Mouse (Mus musculus) neutrophil, adult 5-6 weeks (primary cell): ENCODE data around the gene Tnfsf10. TPM values are rescaled to one million over a fixed set of nuclear protein-coding genes. Genes with fewer than 3 reads are reported as not detected.

Experiments
- ATAC-seq: fragments of 151-379, 151-347 bp; 2 replicates; pipeline ENCODE4 v1.8.0; 2017; ENCODE audit warnings: mild to moderate bottlenecking, moderate TSS enrichment; ENCODE audit not compliant: insufficient number of reproducible peaks, poor library complexity, low FRiP score, severe bottlenecking; ENCODE audit errors: extremely low read depth
- total RNA-seq: library from RNA; stranded (forward); fragments of 200-1000 nt; gene quantifications from 2 replicates; pipeline ENCODE4 v1.2.3, GENCODE M21; 2017

Gene Tnfsf10
- total RNA-seq, 1 experiment from 2014 or later = 2.4 TPM

DNA sequence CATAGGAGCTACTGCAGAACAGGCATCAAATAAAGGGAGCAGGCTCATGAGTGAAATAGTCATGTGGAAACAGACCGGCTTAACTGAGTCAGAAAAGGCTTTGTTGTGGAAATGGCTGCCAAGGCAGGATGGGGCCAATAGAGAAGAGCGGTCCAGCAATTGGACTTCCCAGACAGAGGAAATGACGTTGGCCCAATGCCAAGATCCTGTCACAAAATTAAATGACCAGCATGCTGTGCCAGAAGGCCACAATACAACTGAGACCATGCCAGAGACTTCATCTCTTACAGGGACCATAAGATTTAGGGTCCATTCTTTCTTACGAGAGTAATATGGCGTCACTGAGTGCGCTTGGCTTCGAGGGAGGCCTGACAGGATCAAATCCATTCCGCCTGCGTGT, 34.3 kb downstream of the Tnfsf10 start:
- no peak for ATAC-seq

DNA sequence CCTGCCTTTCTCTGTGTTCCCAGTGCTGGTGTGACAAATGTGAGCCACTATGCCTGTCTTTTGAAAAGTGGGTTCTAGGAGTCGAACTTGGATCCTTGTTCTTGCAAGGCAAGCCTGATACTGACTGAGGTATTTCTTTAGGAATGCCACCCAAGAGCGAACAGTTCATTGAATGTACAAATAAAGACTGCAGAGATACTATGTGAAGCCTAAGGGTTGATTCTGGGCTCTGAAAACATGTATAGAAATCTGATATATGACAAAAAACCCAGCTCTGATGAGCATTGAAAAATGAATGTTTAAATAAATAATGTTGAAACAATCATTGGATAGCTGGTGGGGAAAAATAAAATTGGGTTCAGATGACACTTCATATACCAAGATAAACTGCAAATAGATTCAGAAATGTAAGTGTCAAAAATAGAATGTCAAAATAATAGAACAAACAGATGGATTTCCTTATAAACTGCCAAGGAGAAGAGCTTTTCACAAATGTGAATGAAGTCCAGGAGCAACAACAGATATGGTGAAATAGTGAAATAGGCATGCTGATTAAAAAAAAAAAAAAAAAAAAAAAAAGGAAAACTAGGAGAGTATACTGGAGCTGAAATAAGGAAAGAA, 42.4 kb downstream of the Tnfsf10 start:
- ATAC-seq = no peak

DNA sequence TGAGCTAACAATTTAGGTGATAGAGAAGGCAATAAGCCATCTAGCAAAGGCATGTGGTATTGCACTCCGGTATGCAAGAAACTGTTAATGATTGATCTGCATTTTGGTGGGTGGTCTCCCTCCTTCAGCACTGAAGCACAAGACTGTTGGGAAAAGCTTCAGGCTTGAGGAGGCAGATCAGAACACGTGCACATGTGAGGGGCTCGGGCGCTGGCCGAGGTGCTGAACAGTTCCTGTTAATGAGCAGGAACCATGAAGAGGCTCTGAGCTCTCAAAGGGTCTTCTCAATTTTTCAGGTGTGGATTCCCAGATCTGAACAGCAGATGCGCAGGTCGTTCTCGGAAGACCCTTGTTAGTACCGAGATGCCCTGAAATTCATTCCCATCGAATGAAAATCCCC, 53.3 kb downstream of the Tnfsf10 start:
- ATAC-seq = no peak

DNA sequence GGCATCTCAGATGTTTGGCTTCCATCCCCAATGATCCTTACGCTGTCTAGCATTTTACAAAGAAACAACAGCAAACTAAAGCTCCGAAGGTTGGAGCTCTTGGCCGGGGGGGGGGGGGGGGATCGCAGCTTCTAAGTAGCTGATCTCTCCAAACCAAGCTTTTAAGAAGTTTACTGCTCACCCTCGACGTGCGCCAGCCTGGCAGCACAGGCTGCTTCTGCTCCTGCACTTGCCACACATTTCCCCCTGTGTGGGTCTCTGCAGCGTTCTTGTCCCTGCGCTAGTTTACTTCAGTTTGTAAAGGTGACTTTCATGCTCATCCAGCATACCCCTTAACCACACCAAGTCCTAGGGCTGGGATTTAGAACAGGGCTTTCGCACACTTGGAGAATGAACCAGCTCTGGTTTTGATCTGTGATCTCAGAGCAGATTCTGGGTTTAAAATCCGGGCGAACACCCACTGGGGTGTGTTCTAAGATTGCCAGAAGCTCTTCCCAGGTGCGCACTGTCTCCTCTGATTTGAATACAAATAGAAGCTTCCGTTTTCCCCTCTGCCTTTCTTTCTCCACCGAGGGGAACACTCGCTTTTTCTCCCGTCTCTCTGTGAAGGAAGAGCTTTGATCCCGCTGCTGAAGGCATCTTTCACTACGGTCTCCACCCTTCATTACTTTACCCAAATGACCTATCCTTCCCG, 53.9 kb downstream of the Tnfsf10 start:
- no peak for ATAC-seq

DNA sequence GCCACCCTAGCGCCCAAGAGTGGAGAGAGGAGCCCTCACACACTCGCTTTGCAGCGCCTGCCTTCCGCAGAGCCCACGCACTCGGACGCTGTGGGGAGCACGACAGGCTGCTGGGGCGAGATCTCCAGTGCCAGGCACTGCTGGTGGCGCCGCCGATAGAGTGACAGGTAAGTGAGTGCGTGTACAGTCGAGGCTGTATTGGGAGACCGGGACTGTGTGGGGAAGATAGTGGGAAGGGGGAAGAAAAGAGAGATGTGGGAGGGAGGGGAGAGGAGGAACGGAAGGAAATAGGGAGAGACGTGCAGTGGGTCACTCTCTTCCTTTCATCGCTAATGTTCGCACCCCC, 54.4 kb downstream of the Tnfsf10 start, which contains the start of gene Ghsr:
Ghsr (plus strand) TSS at position 76 of the 346 bp plus-strand sequence.
- no peak for ATAC-seq

DNA sequence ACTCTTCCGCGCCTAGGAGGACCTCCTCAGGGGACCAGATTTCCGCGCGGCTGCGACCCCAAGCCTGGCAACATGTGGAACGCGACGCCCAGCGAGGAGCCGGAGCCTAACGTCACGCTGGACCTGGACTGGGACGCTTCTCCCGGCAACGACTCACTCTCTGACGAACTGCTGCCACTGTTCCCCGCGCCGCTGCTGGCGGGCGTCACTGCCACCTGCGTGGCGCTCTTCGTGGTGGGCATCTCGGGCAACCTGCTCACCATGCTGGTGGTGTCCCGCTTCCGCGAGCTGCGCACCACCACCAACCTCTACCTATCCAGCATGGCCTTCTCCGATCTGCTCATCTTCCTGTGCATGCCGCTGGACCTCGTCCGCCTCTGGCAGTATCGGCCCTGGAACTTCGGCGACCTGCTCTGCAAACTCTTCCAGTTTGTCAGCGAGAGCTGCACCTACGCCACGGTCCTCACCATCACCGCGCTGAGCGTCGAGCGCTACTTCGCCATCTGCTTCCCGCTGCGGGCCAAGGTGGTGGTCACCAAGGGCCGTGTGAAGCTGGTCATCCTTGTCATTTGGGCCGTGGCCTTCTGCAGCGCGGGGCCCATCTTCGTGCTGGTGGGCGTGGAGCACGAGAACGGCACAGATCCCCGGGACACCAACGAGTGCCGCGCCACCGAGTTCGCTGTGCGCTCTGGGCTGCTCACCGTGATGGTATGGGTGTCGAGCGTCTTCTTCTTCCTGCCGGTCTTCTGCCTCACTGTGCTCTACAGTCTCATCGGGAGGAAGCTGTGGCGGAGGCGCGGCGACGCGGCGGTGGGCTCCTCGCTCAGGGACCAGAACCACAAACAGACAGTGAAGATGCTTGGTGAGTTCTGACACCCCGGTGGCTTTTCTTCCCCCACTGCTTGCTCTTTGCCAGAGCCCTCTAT, 55.2 kb downstream of the Tnfsf10 start:
- no peak for ATAC-seq

DNA sequence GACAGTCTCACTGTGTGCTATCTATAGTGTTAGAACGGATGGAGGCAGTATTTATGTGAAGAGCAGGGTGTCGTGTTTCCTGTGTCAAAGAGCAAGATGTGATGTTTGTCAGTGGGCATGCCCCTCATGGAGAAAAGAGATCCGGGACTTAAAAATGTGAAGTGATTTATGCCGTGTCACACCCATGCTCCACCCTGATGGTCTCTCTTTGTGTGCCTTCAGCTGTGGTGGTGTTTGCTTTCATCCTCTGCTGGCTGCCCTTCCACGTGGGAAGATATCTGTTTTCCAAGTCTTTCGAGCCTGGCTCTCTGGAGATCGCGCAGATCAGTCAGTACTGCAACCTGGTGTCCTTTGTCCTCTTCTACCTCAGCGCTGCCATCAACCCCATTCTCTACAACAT, 57.6 kb downstream of the Tnfsf10 start:
- ATAC-seq = no peak

DNA sequence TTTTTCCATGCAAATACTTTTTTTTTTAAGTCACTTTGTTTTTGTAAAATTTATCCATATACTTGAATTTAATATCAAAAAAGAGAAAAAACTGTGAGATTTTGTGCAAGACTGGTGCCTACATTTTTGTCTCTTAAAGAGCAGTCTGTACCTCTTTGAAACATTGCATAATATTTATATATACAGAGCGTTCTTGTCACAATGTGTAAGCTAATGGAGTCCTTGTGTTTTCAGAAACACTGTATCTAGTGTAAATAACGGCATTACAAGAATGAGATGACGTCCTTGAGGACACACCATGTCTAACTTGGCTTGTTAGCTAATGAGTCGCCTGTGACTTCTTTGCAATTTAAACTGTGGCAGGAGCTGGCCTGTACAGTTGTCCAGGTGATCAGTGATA, 61.1 kb downstream of the Tnfsf10 start:
- ATAC-seq = no peak

DNA sequence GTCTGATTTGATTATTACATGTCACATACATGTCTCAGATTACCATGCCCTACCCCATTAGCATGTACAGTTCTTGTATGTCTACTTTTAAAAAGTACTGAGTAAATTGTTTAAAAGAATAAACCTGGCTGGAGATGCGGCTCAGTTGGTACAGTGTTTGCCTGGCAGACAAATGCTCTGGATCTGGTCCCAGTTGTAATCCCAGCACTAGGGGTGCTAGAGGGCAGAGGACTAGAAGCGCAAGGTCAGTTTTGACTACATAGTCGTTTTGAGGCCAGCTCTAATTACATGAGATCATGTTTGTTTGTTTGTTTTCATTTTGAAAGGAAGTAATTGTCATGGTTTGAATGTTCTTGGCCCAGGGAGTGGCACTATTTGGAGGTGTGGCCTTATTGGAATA, 68.0 kb downstream of the Tnfsf10 start:
- no peak for ATAC-seq

DNA sequence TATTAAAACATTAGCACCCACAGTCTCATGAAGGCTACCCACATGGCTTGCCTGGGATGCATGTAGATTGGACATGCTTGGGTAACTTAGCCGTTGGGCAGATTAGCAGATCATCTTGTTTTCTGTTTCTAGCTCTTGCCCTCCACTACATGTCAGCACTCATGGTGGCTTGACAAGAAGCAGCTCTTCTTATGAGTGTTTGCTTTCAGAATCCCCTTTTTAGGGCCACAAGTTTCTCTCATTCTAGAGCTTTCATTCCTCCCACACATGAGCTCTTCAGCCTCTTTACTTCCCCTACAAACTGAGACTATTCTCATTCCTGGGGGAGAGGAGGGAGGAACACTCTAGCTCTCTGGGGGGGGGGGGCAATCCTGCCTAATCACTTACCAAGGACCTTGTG, 73.1 kb downstream of the Tnfsf10 start:
- ATAC-seq = no peak

Other genes starting within 250 kb of the Tnfsf10 start
- 5.8 and 6.9 TPM in 2 replicates for gene Ect2, start 163.2 kb upstream of the Tnfsf10 start, total RNA-seq
- gene Nceh1, start 134.1 kb upstream of the Tnfsf10 start, total RNA-seq = 11.0 and 13.2 TPM in 2 replicates
- gene Ghsr, start 54.3 kb downstream of the Tnfsf10 start, total RNA-seq = 0.12 TPM in 1 of 2 replicates, not detected in the other